Mouse (Mus musculus): ENCODE results near the gene Rrp1b. TPM values are rescaled to one million over a fixed set of nuclear protein-coding genes. Genes with fewer than 3 reads are reported as not detected.

Gene Rrp1b
- 16.8 and 18.9 TPM in 2 replicates for total RNA-seq (2015)
- 18.3 and 19.1 TPM in 2 replicates for total RNA-seq (2017)

- peak; percentile 72 for ATAC-seq (ENCODE audit: poor library complexity, severe bottlenecking)
Observed at GRCm38 (mm10) chr17:32035609-32036508, at the start of gene Rrp1b, which contains the start of gene Hsf2bp. TSS of gene Rrp1b (plus strand) at chr17:32036100. TSS of gene Hsf2bp (minus strand) at chr17:32036349.

- ATAC-seq (ENCODE audit: poor library complexity, severe bottlenecking), result no peak
Observed at GRCm38 (mm10) chr17:31986915-31987314, 49.0 kb upstream of the Rrp1b start.

GRCm38 (mm10) chr17:31989035-31989434 lies 46.9 kb upstream of the Rrp1b start:
- no peak for ATAC-seq (ENCODE audit: poor library complexity, severe bottlenecking)

- ATAC-seq (ENCODE audit: poor library complexity, severe bottlenecking), result no peak
Observed at GRCm38 (mm10) chr17:31992004-31992403, 43.9 kb upstream of the Rrp1b start.

- no peak for ATAC-seq (ENCODE audit: poor library complexity, severe bottlenecking)
Observed at GRCm38 (mm10) chr17:31993354-31993753, 42.5 kb upstream of the Rrp1b start.

GRCm38 (mm10) chr17:31994132-31994531 lies 41.8 kb upstream of the Rrp1b start:
- ATAC-seq (ENCODE audit: poor library complexity, severe bottlenecking), result no peak

- ATAC-seq (ENCODE audit: poor library complexity, severe bottlenecking), result no peak
Observed at GRCm38 (mm10) chr17:31995784-31996183, 40.1 kb upstream of the Rrp1b start.

GRCm38 (mm10) chr17:31996331-31996730 lies 39.6 kb upstream of the Rrp1b start:
- no peak for ATAC-seq (ENCODE audit: poor library complexity, severe bottlenecking)

GRCm38 (mm10) chr17:31998351-31998750 lies 37.5 kb upstream of the Rrp1b start:
- ATAC-seq (ENCODE audit: poor library complexity, severe bottlenecking), result no peak

- no peak for ATAC-seq (ENCODE audit: poor library complexity, severe bottlenecking)
Observed at GRCm38 (mm10) chr17:32003251-32003650, 32.6 kb upstream of the Rrp1b start.

GRCm38 (mm10) chr17:32006800-32007199 lies 29.1 kb upstream of the Rrp1b start:
- no peak for ATAC-seq (ENCODE audit: poor library complexity, severe bottlenecking)

- peak; percentile 49; the same call in 1 of the 2 replicates for ATAC-seq (ENCODE audit: poor library complexity, severe bottlenecking)
Observed at GRCm38 (mm10) chr17:32011694-32012093, 24.2 kb upstream of the Rrp1b start.

GRCm38 (mm10) chr17:32012254-32012653 lies 23.6 kb upstream of the Rrp1b start:
- ATAC-seq (ENCODE audit: poor library complexity, severe bottlenecking), result no peak

GRCm38 (mm10) chr17:32013659-32014058 lies 22.2 kb upstream of the Rrp1b start:
- no peak for ATAC-seq (ENCODE audit: poor library complexity, severe bottlenecking)

GRCm38 (mm10) chr17:32016481-32016880 lies 19.4 kb upstream of the Rrp1b start:
- ATAC-seq (ENCODE audit: poor library complexity, severe bottlenecking), result no peak

- ATAC-seq (ENCODE audit: poor library complexity, severe bottlenecking), result no peak
Observed at GRCm38 (mm10) chr17:32018127-32018894, 17.6 kb upstream of the Rrp1b start.

- no peak for ATAC-seq (ENCODE audit: poor library complexity, severe bottlenecking)
Observed at GRCm38 (mm10) chr17:32021981-32022380, 13.9 kb upstream of the Rrp1b start.

GRCm38 (mm10) chr17:32022551-32022950 lies 13.3 kb upstream of the Rrp1b start:
- no peak for ATAC-seq (ENCODE audit: poor library complexity, severe bottlenecking)

- ATAC-seq (ENCODE audit: poor library complexity, severe bottlenecking), result no peak
Observed at GRCm38 (mm10) chr17:32023088-32023487, 12.8 kb upstream of the Rrp1b start.

GRCm38 (mm10) chr17:32024671-32025073 lies 11.2 kb upstream of the Rrp1b start:
- no peak for ATAC-seq (ENCODE audit: poor library complexity, severe bottlenecking)

- ATAC-seq (ENCODE audit: poor library complexity, severe bottlenecking), result peak; percentile 70
Observed at GRCm38 (mm10) chr17:32025386-32025785, 10.5 kb upstream of the Rrp1b start.

GRCm38 (mm10) chr17:32027666-32028065 lies 8.2 kb upstream of the Rrp1b start:
- peak; percentile 66 for ATAC-seq (ENCODE audit: poor library complexity, severe bottlenecking)

Measured in megakaryocyte, adult 5-6 weeks (primary cell).